Mouse (Mus musculus) liver, embryonic 13.5 days (tissue): ENCODE measurements at regions not wholly inside any gene's neighbourhood (a gene's known extent, or its start where the extent isn't known, plus 50 kb on each side); places are given as distances from the start of the nearest gene placed in this dataset.
A peak's percentile ranks its signal among the peaks of the same experiment; 100 is the strongest.

Experiments
- ATAC-seq: fragments of 200-750 bp; cut with Nextera tagmentation; 2 replicates; pipeline ENCODE4 v1.8.0; 2017; ENCODE audit warnings: low read depth, mild to moderate bottlenecking, moderate number of reproducible peaks, moderate library complexity
- DNase-seq: peaks from one replicate; pipeline ENCODE4 v3.0.0; 2022
- H3K27ac ChIP-seq: fragments of 300-500 bp; sonication (generic); 2 replicates; pipeline ENCODE4 v1.5.1; 2015; ENCODE audit warnings: moderate library complexity, mild to moderate bottlenecking, inconsistent platforms
- H3K27me3 ChIP-seq: fragments of 300-500 bp; sonication (generic); 2 replicates; pipeline ENCODE4 v1.6.1; 2015; ENCODE audit warnings: mild to moderate bottlenecking, inconsistent platforms
- H3K36me3 ChIP-seq: fragments of 300-500 bp; sonication (generic); 2 replicates; pipeline ENCODE4 v1.6.1; 2015; ENCODE audit warnings: mild to moderate bottlenecking, inconsistent platforms
- H3K4me1 ChIP-seq: fragments of 300-500 bp; sonication (generic); replicated peaks from 2 replicates; pipeline ENCODE4 v1.6.1; 2015; ENCODE audit warnings: inconsistent platforms
- H3K4me2 ChIP-seq: fragments of 300-500 bp; sonication (generic); 2 replicates; pipeline ENCODE4 v1.6.1; 2015; ENCODE audit warnings: inconsistent platforms, mild to moderate bottlenecking, moderate library complexity
- H3K4me3 ChIP-seq: fragments of 300-500 bp; sonication (generic); replicated peaks from 2 replicates; pipeline ENCODE4 v1.5.1; 2015; ENCODE audit warnings: mild to moderate bottlenecking, inconsistent platforms
- H3K9ac ChIP-seq: fragments of 300-500 bp; sonication (generic); 2 replicates; pipeline ENCODE4 v1.6.1; 2015; ENCODE audit warnings: mild to moderate bottlenecking, inconsistent platforms
- H3K9me3 ChIP-seq: fragments of 300-500 bp; sonication (generic); replicated peaks from 2 replicates; pipeline ENCODE4 v1.6.1; 2016; ENCODE audit warnings: inconsistent platforms
- WGBS: fragments of 180-500 bp; shearing (Covaris S2); methylation state at CpG from one replicate; pipeline ENCODE4 v1.1.7; 2015; ENCODE audit not compliant: insufficient replicate concordance; 5-methylcytosine and 5-hydroxymethylcytosine counted together

- Histone ChIP-seq H3K4me2 (no peak overlapping the region), H3K4me3 (no peak overlapping the region), H3K27me3 (no peaks in the 10 kb centered on the region), H3K27ac (no peak overlapping the region), H3K9me3 (no peaks in the 10 kb centered on the region), H3K36me3 (no peaks in the 10 kb centered on the region), H3K4me1 (no peaks in the 10 kb centered on the region), H3K9ac (no peak overlapping the region)
- ATAC-seq (no peak), DNase-seq (no peak)
- WGBS, result 46% methylated on average over 3 of the region's 3 CpGs
These were observed 110.9 kb downstream of the Ndufa4 start for GRCm38 (mm10) chr6:11796361-11796760.

GRCm38 (mm10) chr6:11793366-11793765 lies 113.9 kb downstream of the Ndufa4 start:
- H3K4me3 ChIP-seq, result no peak overlapping the region
- no peak overlapping the region for H3K9ac ChIP-seq
- H3K4me1 ChIP-seq, result no peaks in the 10 kb centered on the region
- 26% methylated on average over 8 of the region's 8 CpGs for WGBS
- no peaks in the 10 kb centered on the region for H3K27me3 ChIP-seq
- H3K4me2 ChIP-seq, result no peak overlapping the region
- DNase-seq (no peak), ATAC-seq (no peak)
- no peaks in the 10 kb centered on the region for H3K9me3 ChIP-seq
- no peaks in the 10 kb centered on the region for H3K36me3 ChIP-seq
- no peak overlapping the region for H3K27ac ChIP-seq

GRCm38 (mm10) chr6:11792186-11792585 lies 115.1 kb downstream of the Ndufa4 start:
- Histone ChIP-seq H3K4me2 (no peak overlapping the region), H3K9ac (no peak overlapping the region), H3K27ac (no peak overlapping the region), H3K36me3 (no peaks in the 10 kb centered on the region), H3K9me3 (no peaks in the 10 kb centered on the region), H3K4me3 (no peak overlapping the region), H3K4me1 (no peaks in the 10 kb centered on the region), H3K27me3 (no peaks in the 10 kb centered on the region)
- ATAC-seq, result no peak
- WGBS, result 60% methylated on average over 3 of the region's 3 CpGs
- DNase-seq, result no peak

- Histone ChIP-seq H3K4me2 (no peak overlapping the region), H3K4me3 (no peak overlapping the region), H3K27me3 (no peaks in the 10 kb centered on the region), H3K36me3 (no peaks in the 10 kb centered on the region), H3K9me3 (no peaks in the 10 kb centered on the region), H3K9ac (no peak overlapping the region), H3K27ac (no peak overlapping the region), H3K4me1 (no peaks in the 10 kb centered on the region)
- ATAC-seq, result no peak
- DNase-seq, result no peak
- WGBS, result 45% methylated on average over 3 of the region's 3 CpGs
These were observed 116.2 kb downstream of the Ndufa4 start for GRCm38 (mm10) chr6:11791056-11791455.

- Histone ChIP-seq H3K27me3 (no peaks in the 10 kb centered on the region), H3K4me1 (no peaks in the 10 kb centered on the region), H3K27ac (no peak overlapping the region), H3K9ac (no peak overlapping the region), H3K9me3 (no peaks in the 10 kb centered on the region), H3K4me2 (no peak overlapping the region), H3K4me3 (no peak overlapping the region), H3K36me3 (no peaks in the 10 kb centered on the region)
- no peak for DNase-seq
- ATAC-seq, result no peak
- WGBS, result 45% methylated on average over 3 of the region's 3 CpGs
These were observed 133.3 kb downstream of the Ndufa4 start for GRCm38 (mm10) chr6:11773992-11774391.

- H3K27ac ChIP-seq, result no peak overlapping the region
- no peak overlapping the region for H3K4me2 ChIP-seq
- no peak overlapping the region for H3K9ac ChIP-seq
- no peaks in the 10 kb centered on the region for H3K27me3 ChIP-seq
- DNase-seq (no peak), ATAC-seq (no peak)
- no peaks in the 10 kb centered on the region for H3K9me3 ChIP-seq
- H3K36me3 ChIP-seq, result no peaks in the 10 kb centered on the region
- H3K4me1 ChIP-seq, result no peaks in the 10 kb centered on the region
- no peak overlapping the region for H3K4me3 ChIP-seq
These were observed 144.4 kb downstream of the Ndufa4 start for GRCm38 (mm10) chr6:11762912-11763311.

- H3K9me3 ChIP-seq, result no peaks in the 10 kb centered on the region
- H3K4me2 ChIP-seq, result no peak overlapping the region
- 59% methylated on average over 4 of the region's 4 CpGs for WGBS
- H3K27me3 ChIP-seq, result no peaks in the 10 kb centered on the region
- no peak overlapping the region for H3K9ac ChIP-seq
- peak; percentile 26; the same call in 1 of the 2 replicates for ATAC-seq
- 0 out of 2 replicates have a peak, but pooled peaks cover 4% of the 10 kb centered on the region for H3K4me1 ChIP-seq
- DNase-seq, result no peak
- no peak overlapping the region for H3K4me3 ChIP-seq
- H3K27ac ChIP-seq, result no peak overlapping the region
- no peaks in the 10 kb centered on the region for H3K36me3 ChIP-seq
These were observed 169.6 kb downstream of the Ndufa4 start for GRCm38 (mm10) chr6:11737667-11738066.

GRCm38 (mm10) chr6:11731126-11731525 lies 176.2 kb downstream of the Ndufa4 start:
- H3K4me1 ChIP-seq, result peaks cover 9% of the 10 kb centered on the region; the same call in 1 of the 2 replicates
- DNase-seq (no peak), ATAC-seq (no peak)
- no peak overlapping the region for H3K9ac ChIP-seq
- no peak overlapping the region for H3K27ac ChIP-seq
- no peak overlapping the region for H3K4me3 ChIP-seq
- no peaks in the 10 kb centered on the region for H3K36me3 ChIP-seq
- no peak overlapping the region for H3K4me2 ChIP-seq
- H3K27me3 ChIP-seq, result no peaks in the 10 kb centered on the region
- no peaks in the 10 kb centered on the region for H3K9me3 ChIP-seq

- DNase-seq, result no peak
- Histone ChIP-seq H3K9ac (no peak overlapping the region), H3K27ac (no peak overlapping the region), H3K27me3 (no peaks in the 10 kb centered on the region), H3K4me2 (no peak overlapping the region), H3K9me3 (no peaks in the 10 kb centered on the region), H3K4me1 (peaks cover 9% of the 10 kb centered on the region; the same call in 1 of the 2 replicates), H3K4me3 (no peak overlapping the region), H3K36me3 (no peaks in the 10 kb centered on the region)
- 66% methylated on average over 2 of the region's 2 CpGs for WGBS
- ATAC-seq, result no peak
These were observed 176.6 kb downstream of the Ndufa4 start for GRCm38 (mm10) chr6:11730667-11731066.

GRCm38 (mm10) chr6:11727806-11728205 lies 179.5 kb downstream of the Ndufa4 start:
- H3K36me3 ChIP-seq, result no peaks in the 10 kb centered on the region
- peak; percentile 4 for ATAC-seq

GRCm38 (mm10) chr6:11727370-11727769 lies 179.9 kb downstream of the Ndufa4 start:
- DNase-seq, result peak; percentile 62
- ATAC-seq, result peak; percentile 99
- WGBS, result 25% methylated on average over 5 of the region's 5 CpGs
- no peaks in the 10 kb centered on the region for H3K27me3 ChIP-seq
- peaks cover 9% of the 10 kb centered on the region; the same call in 1 of the 2 replicates for H3K4me1 ChIP-seq
- H3K4me3 ChIP-seq, result no peak overlapping the region
- H3K4me2 ChIP-seq, result peak overlapping the region; percentile 26; the same call in 1 of the 2 replicates
- no peak overlapping the region for H3K9ac ChIP-seq
- peak overlapping the region; percentile 66 for H3K27ac ChIP-seq
- H3K9me3 ChIP-seq, result no peaks in the 10 kb centered on the region
- H3K36me3 ChIP-seq, result no peaks in the 10 kb centered on the region

More at GRCm38 (mm10) chr6:11727806-11728205, 179.5 kb downstream of the Ndufa4 start:
- Histone ChIP-seq H3K9me3 (no peaks in the 10 kb centered on the region), H3K4me3 (no peak overlapping the region), H3K4me2 (no peak overlapping the region), H3K4me1 (peaks cover 9% of the 10 kb centered on the region; the same call in 1 of the 2 replicates), H3K9ac (no peak overlapping the region), H3K27ac (peak overlapping the region; percentile 66; the same call in 1 of the 2 replicates), H3K27me3 (no peaks in the 10 kb centered on the region)
- WGBS, result 25% methylated on average over 1 of the region's 1 CpGs
- DNase-seq, result no peak

- H3K4me3 ChIP-seq, result no peak overlapping the region
- DNase-seq, result no peak
- no peak overlapping the region for H3K4me2 ChIP-seq
- H3K27me3 ChIP-seq, result no peaks in the 10 kb centered on the region
- no peaks in the 10 kb centered on the region for H3K36me3 ChIP-seq
- H3K9ac ChIP-seq, result no peak overlapping the region
- ATAC-seq, result no peak
- peaks cover 12% of the 10 kb centered on the region; the same call in 1 of the 2 replicates for H3K4me1 ChIP-seq
- no peak overlapping the region for H3K27ac ChIP-seq
- WGBS, result 70% methylated on average over 2 of the region's 2 CpGs
- H3K9me3 ChIP-seq, result no peaks in the 10 kb centered on the region
These were observed 183.8 kb downstream of the Ndufa4 start for GRCm38 (mm10) chr6:11723519-11723918.
